Mouse (Mus musculus) layer of hippocampus, postnatal 10 days (tissue): Measurements from ENCODE around the gene Ldhd. TPM values are rescaled to one million over a fixed set of nuclear protein-coding genes. Genes with fewer than 3 reads are reported as not detected.
A peak's percentile ranks its signal among the peaks of the same experiment; 100 is the strongest.

Source experiments
- DNase-seq, 2 experiments: peaks; one replicate each; pipeline ENCODE4 v3.0.0; 2021; ENCODE audit warnings: low spot score in 2 of 2
- total RNA-seq, 2 experiments: library from RNA; stranded (reverse); gene quantifications; 2 replicates each; pipeline ENCODE4 v1.2.3; 2021

The Ldhd gene
- total RNA-seq, 2 experiments from 2014 or later, result 2.3 to 2.6 TPM

DNA sequence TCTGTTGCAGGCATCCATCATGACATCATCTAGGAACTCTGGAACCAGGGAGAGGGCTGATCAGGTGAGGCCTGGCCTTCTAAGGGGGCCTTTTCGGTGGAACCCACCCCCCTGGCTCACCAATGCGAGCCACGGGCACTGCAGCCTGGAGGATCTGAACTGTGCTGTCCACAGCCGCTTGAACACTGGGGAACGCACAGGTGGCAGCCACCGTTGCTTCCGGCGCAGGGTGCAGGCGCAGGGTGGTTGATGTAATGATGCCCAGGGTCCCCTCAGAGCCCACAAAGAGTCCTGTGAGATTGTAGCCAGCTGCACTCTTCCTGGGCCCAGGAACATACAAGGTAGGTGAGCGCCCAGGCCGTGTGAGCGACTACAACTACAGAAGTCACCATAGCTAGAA lies 1.8 kb downstream of the Ldhd start:
- DNase-seq, result no peak

DNA sequence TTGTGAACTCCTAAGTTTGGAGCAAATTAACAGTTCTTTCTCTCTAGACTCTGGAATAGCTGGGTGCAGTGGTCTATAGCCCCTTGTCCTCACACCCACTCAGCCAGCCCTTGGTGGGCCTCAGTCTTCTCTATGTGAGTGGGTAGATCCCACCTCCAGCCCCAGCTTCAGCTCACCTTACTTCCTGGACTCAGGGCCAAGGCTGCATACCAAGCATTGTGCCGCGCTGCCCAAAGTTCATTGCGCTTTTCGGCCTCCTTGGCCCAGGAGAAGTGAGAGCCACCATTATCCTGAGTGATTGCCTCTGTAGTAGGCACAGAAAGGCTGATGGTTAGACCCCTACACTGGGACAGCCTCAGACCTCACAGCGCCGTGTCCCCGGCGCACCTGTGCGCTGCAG lies 2.3 kb downstream of the Ldhd start:
- no peak for DNase-seq

DNA sequence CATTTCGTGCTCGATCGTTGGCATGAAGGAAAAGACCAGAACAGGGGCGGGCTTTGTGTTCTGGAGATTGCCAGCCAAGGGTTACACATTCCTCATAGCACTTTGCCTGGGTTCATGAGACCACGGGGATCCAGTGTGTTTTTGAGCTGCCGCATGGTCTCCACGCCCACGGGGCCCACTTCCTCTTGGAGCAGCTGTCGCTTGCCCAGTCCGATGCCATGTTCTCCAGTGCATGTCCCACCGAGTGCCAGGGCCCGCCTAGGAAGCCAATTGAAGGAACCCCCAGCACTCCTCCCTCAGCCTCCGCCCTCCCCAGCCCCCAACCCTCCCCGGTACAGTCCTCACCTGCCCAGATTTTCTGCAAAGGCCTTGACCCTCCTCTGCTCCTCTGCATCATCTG lies 3.2 kb downstream of the Ldhd start:
- peak in 1 of 2 experiments; percentile 14 for DNase-seq

DNA sequence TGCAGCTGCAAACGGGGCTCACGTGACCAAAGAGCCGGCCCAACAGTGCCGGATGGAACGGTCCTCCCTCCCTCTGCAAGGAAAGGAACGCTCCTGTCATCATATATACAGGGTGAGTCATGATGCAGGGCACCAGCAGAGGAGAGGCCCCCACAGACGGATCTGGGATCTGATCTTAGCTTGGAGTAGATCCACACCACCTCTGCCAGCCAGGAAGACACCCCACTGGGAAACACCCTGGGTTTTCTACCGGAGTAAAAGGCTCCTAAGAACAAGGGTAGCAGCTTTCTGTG lies 3.7 kb downstream of the Ldhd start:
- DNase-seq, result no peak

DNA sequence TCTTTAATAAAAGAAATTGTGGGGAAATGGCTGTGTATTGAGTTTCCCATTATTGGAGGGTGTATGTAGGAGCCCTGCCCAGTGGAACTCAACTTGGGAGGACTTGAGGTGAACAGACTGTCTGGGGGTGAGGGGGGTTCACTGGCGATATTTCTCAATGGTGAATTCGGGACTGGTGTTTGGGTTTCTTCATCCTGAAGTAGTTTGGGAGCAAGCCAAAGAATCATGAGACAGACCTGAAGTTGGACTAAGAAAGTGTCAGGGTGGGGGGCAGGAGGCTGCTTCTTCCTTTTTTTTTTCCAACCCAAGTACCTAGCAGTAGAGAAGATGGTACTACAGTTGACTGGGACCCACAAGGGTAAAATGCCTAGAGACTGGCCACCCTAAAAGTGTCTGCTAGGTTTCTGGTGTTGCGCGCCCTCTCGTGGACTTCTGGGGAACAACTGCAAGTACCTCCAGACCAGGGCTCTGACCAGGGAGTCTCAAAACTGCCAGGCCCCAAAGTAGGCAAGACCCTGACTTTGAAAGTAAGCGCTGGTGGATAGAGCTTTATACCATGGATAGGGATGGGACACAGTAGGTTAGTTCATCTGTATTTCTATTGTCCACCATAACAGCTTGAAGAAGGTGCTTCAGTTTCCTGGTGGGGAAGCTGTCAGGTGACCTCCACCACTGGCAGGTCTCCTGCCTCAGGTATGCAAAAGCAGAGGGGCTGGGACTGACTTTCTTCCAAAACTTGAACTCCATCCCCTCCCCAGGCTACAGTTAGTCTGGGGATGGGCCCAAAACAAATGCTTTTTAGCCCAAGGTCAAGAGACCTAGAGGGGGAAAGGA lies 4.3 kb downstream of the Ldhd start:
- peak; percentile 74 to 81 for DNase-seq

DNA sequence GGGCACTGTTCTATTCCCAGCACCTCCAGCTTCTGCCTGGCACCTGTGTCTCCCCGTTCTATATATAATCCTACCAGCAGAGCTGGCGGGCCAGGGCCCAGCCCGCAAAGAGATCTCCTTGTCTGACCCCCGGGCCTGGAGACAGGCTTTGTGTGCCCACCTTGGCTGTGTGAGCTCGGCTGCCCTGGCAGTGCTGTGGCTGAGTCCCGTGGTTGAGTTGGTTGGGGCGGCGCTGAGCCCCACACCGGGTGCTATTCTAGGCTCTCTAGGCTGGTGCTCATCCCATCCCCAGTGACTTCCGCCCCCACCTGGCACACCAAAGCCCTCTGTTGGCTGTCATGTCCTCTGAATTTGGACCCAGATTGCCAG lies 5.3 kb downstream of the Ldhd start:
- no peak for DNase-seq

DNA sequence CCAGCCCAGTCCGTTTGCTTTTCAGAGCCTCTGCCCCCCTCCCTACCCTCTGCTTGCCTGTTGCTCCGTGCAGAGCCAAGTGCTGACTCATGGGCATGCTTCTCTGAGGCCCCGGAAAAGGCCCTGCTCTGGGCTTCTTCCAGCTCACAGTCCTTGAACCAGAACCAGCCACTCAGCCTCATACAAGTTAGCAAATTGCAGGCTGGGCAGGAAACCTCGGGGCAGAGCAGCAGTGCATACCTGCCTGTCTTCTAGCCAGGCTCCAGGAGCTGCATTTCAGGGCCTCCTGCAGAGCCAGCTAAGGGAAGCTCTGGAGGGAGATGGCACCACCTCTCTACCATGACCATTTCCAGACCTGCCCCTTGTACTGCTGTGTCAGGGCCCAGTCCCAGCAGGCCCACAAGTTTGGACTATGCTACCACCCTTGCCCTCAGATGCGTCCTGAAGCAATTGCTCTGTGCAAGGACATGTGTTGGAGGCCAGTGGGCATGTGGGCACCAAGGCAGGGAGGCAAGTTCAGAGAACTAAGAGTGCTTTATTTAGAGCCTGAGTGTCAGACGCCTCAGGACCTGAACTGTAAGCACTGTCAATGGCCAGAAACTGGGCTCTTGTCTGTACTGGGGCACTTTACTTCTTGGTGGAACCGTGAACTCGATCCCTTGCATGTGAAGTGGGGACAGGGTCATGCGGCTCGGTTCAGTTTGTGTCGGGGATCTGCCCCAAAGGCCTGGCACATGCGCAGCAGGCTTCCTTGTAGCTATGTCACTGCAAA lies 5.9 kb downstream of the Ldhd start:
- DNase-seq, result peak in 1 of 2 experiments; percentile 57

DNA sequence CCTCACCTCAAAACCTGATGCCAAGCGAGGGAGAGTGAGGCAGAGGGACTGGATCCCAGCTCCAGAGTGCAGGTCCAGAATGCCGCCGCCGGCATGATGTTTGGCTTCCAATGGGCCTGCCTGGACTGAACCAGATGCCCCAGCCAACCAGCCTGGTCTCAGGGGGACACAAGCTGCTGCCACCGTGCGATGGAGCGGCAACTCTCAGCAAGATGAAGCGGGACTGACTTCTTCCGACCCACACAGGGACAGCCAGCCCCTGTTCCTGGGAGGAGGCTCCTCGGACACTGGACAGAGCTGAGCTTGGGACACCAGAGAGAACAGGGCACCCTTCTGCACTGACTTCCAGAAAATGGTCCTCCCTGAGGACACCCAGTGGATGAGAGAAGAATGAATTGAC lies 7.6 kb downstream of the Ldhd start:
- DNase-seq, result no peak

DNA sequence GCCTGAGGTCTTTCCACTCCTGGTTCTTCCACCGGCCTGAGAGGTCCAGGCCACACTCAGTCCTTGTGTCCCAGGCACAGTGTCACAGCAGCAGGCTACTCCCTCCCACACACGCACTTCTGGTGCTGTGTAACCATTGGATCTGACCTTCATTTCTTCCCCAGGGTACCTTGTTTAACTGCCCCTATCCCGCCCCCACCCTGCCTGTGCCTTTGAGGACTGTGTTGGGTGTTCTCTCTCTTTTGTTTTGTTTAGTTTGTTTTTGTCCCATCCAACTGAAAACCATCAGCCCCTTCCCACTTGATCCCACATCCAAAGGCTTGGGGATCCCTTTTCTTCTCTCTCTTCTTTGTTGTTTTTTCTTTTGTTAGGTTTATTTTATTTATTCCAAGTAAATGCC lies 8.1 kb downstream of the Ldhd start:
- DNase-seq, result no peak

DNA sequence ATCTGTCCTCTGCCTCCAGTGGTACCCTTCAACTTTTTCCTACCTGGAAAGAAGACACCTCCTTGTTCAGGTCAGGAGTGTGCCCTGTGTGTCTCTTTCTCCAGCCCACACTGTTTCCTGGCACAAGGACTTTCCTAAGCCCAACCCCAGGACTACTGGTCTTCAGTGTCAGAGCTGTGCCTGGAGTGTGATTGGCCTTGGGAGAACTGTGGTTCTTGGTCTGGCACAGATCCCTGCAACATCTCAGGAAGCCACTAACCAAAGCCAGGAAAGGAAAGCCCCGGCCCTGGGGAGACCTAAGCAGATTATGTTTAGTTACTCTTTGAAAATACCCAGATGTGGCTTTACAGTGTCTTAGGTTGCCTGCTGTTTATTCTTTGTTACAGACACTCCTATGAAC lies 10.2 kb downstream of the Ldhd start:
- no peak for DNase-seq

DNA sequence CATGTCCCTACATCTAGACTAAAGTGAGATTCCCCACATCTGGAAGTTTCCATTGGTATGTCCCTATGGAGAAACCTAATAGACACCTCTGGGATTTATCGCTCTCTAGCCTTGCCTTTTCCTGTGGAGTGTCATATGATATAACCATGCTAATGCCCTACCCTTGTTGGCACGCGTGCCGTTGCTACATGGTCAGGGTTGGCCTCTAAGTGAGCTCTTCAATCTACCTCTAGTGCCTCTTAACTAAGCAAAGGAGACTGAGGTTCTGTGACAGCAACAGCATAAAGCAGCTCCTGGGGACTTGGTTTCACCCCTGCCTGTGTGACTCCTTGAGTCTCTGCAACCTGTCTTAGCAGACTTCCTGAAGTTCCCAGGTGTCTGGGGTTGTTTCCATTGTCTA lies 11.9 kb downstream of the Ldhd start:
- no peak for DNase-seq

DNA sequence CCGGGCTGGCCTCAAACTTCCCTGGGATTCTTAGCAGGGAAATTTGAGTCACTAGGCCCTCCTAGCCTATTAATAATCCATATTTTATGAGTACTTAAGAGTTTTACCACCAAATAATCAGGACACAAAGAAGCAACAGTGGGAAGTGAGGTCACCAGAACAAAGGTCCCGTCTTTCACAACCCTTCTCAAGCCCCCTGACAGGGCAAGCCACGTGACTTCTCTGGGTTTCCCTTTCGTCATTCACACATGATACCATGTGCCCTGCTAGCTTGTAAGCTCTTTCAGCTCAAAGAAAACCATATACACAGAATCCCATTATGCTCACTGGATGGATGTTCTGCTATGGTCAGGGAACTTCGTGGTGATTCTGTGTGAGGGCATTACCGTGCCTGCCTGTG lies 12.4 kb downstream of the Ldhd start:
- DNase-seq, result no peak

DNA sequence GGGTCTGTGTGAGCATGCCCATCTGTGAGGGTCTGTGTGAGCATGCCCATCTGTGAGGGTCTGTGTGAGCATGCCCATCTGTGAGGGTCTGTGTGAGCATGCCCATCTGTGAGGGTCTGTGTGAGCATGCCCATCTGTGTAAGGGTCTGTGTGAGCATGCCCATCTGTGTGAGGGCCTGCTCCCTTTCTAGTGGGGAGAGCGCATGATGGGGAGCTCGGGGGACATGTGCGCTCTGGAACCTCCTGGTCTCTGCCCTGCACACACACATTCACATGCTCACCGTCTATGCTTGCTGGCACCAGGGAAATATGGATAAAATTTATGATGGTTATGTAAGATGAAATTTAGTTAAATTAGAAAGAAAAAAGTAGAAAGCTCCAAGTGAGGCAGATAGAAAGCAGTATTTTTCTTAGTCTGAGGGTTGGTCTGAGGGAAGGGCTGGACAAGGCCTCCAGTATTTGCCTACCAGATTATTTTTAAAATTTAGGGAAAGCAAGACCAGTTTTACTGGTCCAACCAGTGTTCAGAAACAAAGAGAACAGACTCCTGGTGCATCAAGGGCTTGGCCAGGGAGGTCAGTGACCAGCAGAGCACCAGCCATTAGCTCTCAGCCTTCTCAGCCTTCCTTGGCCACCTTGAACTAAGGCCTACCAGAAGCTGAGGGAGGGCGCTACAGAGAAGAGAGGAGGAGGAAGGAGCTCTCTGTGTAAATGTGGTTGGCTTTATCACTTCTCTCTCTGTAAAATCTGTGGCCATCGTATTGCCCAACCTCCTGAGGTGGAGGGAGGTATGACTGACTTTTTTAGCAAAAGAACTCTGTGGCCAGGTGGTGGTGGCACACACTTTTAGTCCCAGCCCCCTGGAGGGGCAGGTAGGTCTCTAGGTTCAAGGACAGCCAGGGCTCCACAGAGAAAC lies 15.1 kb downstream of the Ldhd start:
- no peak for DNase-seq

DNA sequence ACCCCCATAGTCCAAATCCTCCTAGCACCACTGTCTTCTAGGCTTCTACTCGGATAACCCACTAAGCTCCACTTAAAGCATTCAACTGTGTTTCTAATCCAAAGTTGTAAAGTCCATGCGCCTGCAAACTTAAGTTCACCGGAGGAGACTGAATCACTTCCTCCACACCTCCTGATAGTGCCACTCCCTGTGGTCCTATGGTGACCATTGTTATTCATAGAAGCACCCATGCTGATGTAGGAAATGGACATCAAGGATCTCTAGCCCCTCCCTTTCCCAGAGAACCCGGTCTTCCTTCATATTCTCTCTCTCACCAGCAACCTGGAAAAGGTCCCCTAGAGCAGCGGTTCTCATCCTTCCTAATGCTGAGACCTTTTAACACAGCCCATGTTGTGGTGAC lies 17.0 kb downstream of the Ldhd start:
- no peak for DNase-seq

DNA sequence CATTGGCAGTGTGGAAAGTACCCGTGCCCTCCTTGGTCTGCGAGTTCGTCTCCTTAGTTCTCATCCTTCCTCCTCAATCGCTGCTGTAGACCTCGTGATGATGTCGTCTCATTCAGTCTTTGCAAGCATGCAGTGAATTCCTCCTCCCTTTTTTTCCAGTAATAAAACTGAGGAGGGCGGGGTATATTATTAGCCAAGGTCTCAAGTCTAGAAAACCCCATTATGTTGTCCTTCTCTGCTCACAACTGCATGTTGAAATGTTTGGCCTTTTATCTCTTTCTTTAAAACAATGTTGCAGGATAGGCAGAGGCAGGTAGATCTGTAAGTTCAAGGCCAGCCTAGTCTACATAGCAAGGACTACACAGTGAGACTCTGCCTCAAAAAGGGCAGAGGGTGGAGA lies 22.8 kb downstream of the Ldhd start:
- no peak for DNase-seq

DNA sequence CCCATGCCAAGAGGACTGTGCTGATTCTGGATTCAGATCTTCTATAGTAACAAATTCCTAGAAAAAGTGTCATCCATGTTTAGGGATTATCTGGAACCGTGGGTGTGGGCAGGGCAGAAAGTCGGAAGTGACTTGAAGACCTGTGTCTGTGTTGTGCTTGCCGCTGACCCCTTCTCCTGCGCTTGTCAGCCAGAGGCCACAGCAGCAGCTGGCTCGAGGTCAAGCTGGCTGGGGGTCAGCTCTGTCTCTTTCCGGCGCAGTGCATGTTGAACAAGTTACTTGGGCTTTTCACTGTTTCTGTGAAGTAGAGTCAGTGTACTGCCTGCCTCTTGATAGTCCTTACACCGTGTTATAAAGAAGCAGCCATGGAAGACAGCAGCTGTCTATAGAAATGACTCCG lies 23.2 kb downstream of the Ldhd start:
- no peak for DNase-seq

DNA sequence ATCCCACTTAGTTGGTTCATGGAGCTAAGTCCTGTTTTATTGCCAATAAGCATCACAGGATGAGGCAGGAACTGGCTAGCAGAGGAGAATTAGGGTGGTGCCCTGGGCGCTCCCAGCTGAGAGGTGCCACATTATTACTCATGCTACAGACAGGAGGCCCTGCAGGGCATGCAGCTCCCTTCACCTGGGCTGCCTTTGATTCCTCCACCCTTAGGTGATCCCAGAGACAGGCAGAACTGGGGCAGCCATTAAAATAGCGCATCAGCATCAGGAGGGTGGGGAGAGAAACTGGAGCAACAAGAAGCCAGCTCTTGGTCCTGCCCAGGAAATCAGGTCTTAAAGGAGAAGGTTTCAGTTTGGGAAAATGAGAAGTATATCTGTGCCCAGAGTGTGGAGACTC lies 25.2 kb downstream of the Ldhd start:
- DNase-seq, result no peak

DNA sequence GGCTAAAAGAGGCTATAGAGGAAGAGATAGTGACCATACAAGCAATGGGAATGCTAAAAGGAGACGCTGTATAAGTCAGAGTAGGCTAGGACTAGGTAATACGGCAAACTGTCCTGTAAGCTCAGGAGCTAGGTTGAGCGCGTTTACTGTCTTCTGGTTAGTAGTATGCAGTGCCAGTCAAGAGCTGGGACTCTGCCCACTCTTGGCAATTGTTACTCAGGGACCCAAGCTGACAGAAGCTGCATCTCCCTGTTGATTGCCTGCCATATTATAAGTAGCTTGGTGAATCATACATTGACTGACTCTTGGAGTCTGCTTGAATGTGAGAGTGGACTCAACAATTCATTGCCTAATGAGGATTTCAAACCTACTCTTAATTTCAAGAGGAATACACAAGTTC lies 28.1 kb downstream of the Ldhd start:
- DNase-seq, result peak; percentile 37 to 52

DNA sequence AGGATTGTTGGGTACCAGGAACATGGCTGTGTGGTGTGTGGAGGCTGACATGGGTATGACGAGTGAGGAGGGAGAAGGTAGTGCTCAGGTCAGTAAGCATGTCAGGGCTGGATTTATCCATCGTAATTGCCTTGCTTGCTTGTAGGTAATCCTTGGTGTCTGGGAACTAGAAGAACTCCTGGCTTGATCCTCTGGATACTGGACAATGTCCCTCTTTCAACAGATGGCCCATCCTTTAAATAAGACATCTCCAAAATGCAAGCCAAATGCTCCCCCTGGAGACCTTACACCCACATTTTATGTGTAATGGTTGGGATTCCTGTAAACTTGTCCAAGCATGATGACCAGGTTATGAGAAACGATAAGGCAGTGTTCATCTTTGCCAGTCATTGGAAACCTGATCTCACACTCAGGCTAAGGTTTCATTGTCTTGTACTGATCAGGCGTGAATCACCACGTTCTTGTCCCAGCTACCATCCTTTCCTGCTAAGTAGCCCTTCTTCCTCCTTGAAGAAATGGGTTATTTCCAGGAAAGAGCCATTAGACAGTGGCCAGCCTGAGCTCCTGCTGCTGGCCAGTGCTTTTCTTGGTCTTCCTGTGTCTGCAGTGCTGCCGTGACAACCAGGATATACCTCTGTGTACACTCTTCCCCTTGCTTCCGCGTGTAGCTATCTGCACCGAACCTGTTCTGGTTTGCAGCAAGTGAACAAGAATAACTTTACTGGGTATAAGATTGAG lies 30.3 kb downstream of the Ldhd start:
- no peak for DNase-seq

DNA sequence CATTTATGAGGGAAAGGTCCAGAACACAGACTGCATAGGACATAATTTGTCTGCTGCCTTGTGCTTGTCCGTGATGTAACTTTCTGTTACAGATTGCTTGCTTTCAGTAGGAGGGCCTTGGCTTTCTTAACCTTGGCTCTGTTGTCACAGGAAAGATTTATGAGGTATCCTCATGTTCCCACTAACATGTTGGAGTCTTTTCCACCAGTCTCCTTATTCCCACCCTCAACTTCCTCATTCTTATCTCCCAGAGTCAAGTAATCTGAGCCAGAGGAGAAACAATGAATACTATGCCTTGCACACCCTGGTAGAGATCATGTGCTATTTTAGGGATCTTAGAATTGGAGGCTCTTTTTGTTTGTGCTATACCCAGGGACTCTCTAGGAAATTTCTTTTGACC lies 32.9 kb downstream of the Ldhd start:
- no peak for DNase-seq

DNA sequence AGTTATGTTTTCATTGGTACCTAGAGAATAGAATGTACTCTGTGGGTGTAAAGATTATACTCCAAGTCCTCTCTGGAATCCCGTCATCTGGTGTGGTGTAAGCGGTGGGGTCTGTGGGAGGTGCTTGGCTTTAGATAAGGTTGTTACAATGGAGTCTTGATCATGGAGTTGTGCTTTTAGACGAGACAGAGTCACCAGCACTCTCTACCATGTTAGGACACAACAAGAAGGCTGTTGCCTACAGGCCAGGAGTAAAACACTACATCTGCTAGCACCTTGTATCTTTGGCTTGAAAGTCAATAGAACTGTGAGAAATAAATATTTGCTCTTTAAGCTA lies 33.7 kb downstream of the Ldhd start:
- DNase-seq, result no peak
